In genomic region chr9:34953420-34953819, GRCm38 (mm10) we compare ENCODE assay signal across 8 mouse cellular contexts.
DNase-seq lines count a peak whose midpoint lies in the region; ATAC-seq and TF ChIP-seq lines count a peak whose summit lies in the region.

No protein-coding gene starts in this region.

- peak overlapping the region; percentile 29 for H3K4me2 ChIP-seq in heart, embryonic 16.5 days (ENCODE audit: low read depth, low read length)

- H3K9ac ChIP-seq in heart, embryonic 16.5 days (ENCODE audit: low read length), result 0 out of 2 replicates have a peak overlapping the region, but pooled peaks have one; percentile 34

- H3K27ac ChIP-seq in heart, embryonic 16.5 days (ENCODE audit: low read length), result peak overlapping the region; percentile 79

- DNase-seq in brain, embryonic 14.5 days (ENCODE audit: low read depth), result peak; percentile 57
- peak; percentile 58 to 60 for DNase-seq in cerebellum, postnatal 36 days
- peak; percentile 3 for DNase-seq in lung, postnatal 25 days (ENCODE audit: low spot score)
- no peak for DNase-seq in right cerebral cortex, adult 2 months (ENCODE audit: low spot score in 2 of 2)
- DNase-seq in layer of hippocampus, adult 11-12 months (ENCODE audit: low spot score), result no peak
- DNase-seq in right cerebral cortex, adult 18-20 months, result no peak

- no peaks in the 10 kb centered on the region for H3K27me3 ChIP-seq in heart, embryonic 16.5 days (ENCODE audit: control insufficient read depth, insufficient read depth, low read length)

- no peak for TF ChIP-seq CTCF in brain, embryonic 14.5 days (IDR thresholded peaks at IDR 0.05; ENCODE audit: borderline replicate concordance, extremely low read depth, insufficient read depth, insufficient read length)

- H3K9me3 ChIP-seq in heart, embryonic 16.5 days (replicated peaks; ENCODE audit: control insufficient read depth, low read length), result no peaks in the 10 kb centered on the region

- H3K4me1 ChIP-seq in heart, embryonic 16.5 days (ENCODE audit: control insufficient read depth, insufficient read depth, low read length), result peaks cover 10% of the 10 kb centered on the region

- no peaks in the 10 kb centered on the region for H3K36me3 ChIP-seq in heart, embryonic 16.5 days (ENCODE audit: control insufficient read depth, insufficient read depth)

- TF ChIP-seq POLR2A in brain, embryonic 14.5 days (IDR thresholded peaks at IDR 0.05; ENCODE audit: borderline replicate concordance, extremely low read depth, insufficient read depth, insufficient read length, poor library complexity, severe bottlenecking), result no peak

- H3K4me3 ChIP-seq in heart, embryonic 16.5 days (ENCODE audit: low read length), result no peak overlapping the region

- 36% methylated on average over 11 of the region's 11 CpGs for WGBS in heart, embryonic 16.5 days

- ATAC-seq in heart, embryonic 16.5 days (replicated peaks; ENCODE audit: extremely low read depth, insufficient read depth, low FRiP score), result peak; percentile 73
- no peak for ATAC-seq in frontal cortex, adult (ENCODE audit: low TSS enrichment)

Comparison
In these comparisons a context has a peak if more than half of its experiments do, and no peak if none do; other contexts are left out.
1. DNase-seq: peak in brain, embryonic 14.5 days (single experiment), cerebellum, postnatal 36 days (2 of 2) and lung, postnatal 25 days (single experiment); none in right cerebral cortex, adult 2 months (0 of 2), layer of hippocampus, adult 11-12 months (single experiment) and right cerebral cortex, adult 18-20 months (single experiment).